Mouse (Mus musculus) megakaryocyte, adult 5-6 weeks (primary cell): ENCODE results near the gene Utp11. TPM values are rescaled to one million over a fixed set of nuclear protein-coding genes. Genes with fewer than 3 reads are reported as not detected.
"Not testable (repeated sequence)": the region's sequence is repeated elsewhere in the genome, so short reads cannot be mapped to it uniquely, and the experiment has no call there.

Experiments used
- ATAC-seq: 2 replicates; pipeline ENCODE4 v1.8.0; 2016; ENCODE audit warnings: mild to moderate bottlenecking, inconsistent platforms; ENCODE audit not compliant: poor library complexity, severe bottlenecking
- total RNA-seq, 2 experiments: library from RNA; stranded (forward) in 1 of 2; stranded (reverse) in 1 of 2; fragments of 153-499, 151-499 nt in 1 of 2; fragments of 221-1000, 200-1000 nt in 1 of 2; gene quantifications; 2 replicates each; pipeline versions ENCODE4 v1.2.3 to v1.2.4; 2015 to 2017

Gene Utp11
- 39.3 and 42.0 TPM in 2 replicates for total RNA-seq (2015)
- 34.1 and 39.4 TPM in 2 replicates for total RNA-seq (2017)

DNA sequence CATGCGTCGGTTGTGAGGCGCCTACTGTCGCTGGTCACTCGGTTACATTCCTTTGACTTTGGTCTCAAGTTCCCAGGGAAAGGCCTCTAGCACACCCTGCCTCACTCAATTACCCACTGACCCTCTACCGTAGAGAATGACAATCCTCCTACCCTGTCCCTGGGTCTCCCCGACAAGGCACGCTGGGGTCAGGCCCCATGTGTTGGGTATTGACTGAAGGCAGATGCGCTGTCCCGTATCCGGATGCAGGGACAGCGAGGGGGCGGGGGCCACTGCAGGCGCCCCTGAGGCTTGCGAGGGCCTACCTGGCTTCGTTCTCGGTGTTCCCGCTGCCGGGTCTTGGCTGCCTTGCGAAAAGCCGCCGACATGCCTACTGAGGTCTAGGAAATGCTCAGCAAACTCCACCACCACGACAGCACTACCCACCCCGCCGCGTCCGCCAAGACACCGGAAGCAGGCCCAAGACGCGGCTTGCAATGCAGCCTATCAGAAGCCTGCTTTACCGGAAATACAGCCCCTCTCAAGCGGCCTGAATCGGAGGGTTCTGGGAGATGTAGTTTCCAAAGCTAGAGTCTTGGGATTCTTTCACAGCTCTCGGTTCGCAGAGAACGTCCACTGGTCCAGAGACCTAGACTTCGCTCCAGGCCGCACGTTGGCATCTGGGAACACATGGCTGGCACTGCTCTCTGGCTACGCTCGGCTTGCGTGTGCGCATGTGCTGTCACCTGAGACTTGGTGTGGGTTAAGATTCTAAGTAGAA, at the start of gene Utp11:
TSS of gene Utp11 (minus strand) at position 466 of the 760 bp plus-strand sequence.
- peak; percentile 93 for ATAC-seq

DNA sequence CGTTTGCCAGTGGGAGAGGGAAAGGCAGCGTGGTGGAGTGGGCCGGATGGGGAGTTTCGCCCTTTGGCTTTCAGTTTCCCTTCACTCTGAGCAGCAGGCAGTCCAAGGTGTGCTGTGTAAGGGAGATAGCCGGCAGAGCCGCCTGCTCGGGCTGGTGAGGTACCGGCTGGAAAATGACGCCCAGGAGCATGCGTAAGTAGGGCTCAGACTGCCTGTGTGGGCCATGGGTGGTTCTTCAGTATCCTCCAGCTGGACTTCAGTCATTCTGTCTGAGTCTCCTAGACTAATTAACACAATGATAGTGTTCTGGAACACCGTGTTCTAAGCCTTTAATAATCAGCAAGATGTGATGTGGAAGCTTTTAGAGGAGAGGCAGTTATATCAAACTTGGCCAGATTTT, 49.4 kb upstream of the Utp11 start:
- ATAC-seq = no peak

DNA sequence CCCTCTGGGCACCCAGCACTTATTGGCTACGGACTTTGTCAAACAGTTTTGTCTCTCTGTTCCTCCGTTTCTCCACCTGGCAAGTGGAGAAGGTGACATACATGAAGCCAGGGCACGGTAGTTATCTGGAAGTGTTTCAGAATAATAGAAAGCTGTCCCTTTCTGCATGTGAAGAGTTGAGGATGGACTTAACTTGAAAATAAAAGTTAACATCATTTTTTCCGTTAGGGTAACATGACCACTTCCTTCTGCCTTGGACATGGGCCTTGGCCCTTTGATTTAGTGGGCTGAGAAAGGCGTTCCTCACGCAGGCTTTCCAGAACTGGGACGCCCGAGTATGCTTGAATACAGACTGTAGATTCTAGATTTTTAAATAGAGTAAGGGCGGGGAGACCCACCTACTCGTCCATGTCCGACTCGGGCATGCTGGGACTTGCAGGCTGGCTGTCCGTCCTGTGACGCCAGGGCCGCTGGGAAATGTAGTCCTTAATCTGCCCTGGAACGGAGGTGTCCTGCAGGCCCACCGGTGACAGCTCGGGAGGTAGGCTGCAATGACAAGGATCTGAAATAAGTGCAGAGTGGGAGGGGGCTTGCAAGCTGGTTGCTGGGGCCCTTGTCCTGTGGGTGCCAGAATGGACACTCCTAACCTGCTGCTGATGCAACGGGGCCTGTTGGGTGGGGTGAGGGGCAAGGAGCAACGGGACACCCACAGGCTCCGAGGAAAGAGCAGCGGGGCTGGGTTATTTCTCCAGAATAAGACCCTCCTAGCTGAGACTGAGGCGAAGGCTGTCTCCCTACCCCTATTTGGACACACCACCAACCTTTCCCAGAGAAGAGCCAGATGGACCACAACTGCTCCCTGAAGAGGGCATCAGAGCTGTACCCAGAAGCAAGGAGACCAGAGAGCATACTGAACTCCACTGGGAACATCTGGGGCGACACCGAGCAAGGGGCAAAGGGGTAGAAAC, 48.3 kb upstream of the Utp11 start, which contains the start of gene Inpp5b:
TSS of gene Inpp5b (plus strand) at position 475 of the 968 bp plus-strand sequence.
- peak; percentile 98 for ATAC-seq

- ATAC-seq = no peak
Observed at GRCm38 (mm10) chr4:124738783-124739182, 45.4 kb upstream of the Utp11 start.

DNA sequence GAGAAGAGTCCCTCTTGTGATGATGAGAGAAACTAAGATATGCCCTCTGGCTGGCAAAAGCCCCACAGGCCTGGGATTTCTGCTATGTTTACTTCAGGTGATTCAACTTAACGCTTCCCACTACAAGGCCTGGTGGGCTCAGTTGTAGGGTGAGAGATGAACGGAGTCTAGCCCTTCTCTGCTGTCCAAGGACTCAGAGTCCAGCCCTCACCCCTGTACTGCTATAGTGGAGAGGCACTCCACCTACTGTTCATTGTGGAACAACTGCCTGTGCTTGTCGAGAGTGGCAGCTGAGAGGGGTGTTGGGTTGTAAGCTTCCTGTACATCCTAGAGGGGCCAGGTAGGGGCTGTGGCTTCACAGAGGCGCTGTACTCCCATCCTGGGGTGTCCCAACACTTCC, 44.6 kb upstream of the Utp11 start:
- no peak for ATAC-seq

GRCm38 (mm10) chr4:124737486-124737885, 44.1 kb upstream of the Utp11 start:
- ATAC-seq = no peak

- no peak for ATAC-seq
Observed at GRCm38 (mm10) chr4:124736952-124737351, 43.6 kb upstream of the Utp11 start.

- ATAC-seq = no peak
Observed at GRCm38 (mm10) chr4:124726121-124726520, 32.7 kb upstream of the Utp11 start.

DNA sequence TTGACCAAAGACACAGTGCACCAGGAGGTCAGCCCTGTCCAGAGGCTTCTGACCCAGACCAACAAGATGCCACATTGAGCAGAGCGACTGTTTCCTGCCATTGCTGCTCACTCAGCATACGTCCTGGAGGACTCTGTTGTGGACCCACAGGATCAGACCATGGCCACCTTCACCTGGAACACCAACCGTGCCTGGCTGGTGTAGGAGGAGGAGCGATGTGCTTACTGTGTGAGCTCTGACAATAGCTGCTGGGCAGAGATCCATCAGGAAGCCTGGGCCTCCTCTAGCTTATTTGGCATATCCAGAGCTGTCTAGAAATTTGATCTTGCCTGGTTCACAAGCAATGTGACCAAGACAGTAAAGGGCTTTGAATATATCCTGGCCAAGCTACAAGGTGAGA, 25.7 kb upstream of the Utp11 start:
- no peak for ATAC-seq

DNA sequence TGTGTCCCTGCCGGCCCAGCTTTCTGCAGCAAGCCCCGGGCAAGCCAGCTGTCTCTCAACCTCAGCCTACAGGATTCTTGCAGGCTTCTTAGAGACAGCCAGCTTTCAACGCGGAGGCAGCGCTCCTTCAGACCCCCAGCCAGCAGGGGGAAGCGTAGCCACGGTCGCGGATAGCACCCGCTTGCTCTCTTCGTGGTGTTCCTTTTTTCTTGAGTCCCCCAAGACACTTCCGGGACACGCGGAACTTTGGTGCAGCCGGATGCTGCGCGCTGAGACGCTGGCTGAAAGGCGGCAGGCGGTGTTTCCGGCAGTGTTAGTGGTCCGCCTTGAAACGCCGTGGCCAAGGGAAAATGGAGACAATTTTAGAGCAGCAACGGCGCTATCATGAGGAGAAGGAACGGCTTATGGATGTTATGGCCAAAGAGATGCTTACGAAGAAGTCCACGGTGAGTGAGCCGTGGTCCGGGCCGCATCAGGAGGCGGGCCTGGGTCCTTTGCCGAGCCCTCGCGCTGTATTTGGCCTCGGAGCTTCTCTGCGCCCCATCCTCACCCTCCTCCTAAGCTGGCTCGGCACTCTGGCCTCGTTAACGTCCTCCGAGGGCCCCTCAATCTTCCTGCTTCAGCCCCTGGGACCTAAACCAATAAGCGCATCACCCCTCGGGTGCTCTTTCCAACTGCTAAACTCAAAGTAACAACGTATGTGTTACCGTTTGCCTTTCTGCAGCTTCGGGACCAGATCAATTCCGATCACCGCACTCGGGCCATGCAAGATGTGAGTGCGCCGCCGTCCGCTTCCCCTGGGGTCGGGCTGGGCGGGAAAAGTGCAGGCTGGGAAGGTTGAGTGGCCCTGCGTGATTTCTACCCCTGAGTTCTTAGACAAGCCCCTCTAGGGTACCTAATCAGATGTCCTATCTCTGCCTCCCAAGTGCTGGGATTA, 21.4 kb upstream of the Utp11 start, which contains the start of gene Sf3a3:
TSS of gene Sf3a3 (plus strand) at position 232 of the 937 bp plus-strand sequence.
- peak; percentile 94 for ATAC-seq

DNA sequence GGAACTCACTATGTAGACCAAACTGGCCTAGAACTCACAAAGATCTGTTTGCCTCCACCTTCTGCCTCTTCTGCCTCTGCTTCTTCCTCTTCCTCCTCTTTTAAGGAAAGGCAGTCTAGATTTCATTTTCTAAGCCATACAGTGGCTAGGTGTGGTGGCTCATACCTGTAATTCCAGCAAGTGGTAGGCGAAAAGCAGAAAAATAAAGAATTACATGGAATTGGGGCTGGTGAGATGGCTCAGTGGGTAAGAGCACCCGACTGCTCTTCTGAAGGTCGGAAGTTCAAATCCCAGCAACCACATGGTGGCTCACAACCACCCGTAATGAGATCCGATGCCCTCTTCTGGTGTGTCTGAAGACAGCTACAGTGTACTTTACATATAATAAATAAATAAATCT, 20.4 kb upstream of the Utp11 start:
- not testable (repeated sequence) for ATAC-seq

DNA sequence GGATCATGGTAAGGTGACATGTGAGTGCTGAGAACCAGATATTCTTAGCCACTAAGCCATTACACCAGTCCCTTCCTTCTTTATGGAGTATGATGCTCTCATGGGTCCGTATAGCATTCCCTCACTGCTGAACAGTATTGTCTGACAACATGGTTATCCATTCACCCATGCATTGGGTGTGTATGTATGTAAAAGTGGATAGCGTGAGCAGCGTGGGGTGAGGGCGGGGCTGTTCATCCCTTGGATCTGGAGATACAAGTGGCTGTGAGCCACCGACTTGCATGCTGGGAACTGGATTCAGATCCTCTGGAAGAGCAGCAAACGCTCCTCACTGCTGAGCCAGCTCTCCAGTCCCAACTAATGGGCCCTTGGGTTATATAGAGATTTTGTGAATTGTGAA, 19.2 kb upstream of the Utp11 start:
- no peak for ATAC-seq

DNA sequence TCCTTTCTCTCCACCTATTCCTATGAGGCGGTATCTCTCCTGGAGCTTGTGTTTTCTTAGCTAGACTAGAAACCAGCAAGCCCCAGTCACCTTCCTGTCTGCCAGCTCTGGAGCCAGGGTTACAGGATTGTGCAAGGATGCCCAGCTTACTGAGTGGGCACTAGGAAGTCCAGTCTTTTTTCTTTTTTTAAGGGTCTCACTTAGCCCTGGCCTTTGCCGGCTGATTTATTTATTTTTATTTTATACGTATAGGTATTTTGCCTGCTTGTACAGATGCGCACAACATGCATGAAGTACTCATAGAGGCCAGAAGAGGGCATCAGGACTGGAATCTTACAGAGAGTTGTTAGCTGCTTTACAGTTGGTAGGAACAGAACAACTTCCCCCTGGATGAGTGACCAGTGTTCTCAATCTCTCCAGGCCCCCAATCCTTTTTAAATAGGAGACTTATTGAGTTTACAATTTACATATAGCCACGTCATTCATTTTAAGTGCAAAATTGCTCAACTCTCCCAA, 17.4 kb upstream of the Utp11 start:
- ATAC-seq = peak; percentile 30; the same call in 1 of the 2 replicates

DNA sequence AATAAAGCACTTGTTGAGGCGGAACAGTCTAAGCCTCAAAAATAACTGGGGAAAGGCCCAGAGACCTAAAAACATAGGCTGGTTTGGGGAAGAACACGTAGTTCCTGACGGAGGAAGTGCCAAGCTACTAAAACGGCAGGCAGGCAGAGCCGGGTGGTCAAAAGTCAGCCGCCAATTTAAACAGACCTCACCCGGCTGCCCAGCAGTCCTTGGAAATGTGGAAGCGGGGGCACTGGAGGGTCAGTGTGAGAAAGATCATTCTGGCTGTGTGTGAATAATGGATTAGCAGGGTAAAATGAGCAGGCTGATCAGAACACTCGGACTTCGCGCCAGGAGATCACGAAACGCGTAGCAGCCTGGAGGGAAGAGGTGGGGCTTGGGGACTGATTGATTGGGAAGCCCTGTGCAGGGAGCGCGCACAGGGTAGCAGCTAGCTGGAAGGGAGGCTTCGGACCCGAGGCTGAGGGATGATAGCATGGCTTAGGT, 16.6 kb upstream of the Utp11 start:
- 0 out of 2 replicates have a peak, but pooled peaks have one; percentile 8 for ATAC-seq

- peak; percentile 75 for ATAC-seq
Observed at GRCm38 (mm10) chr4:124708518-124709477, 15.4 kb upstream of the Utp11 start.

DNA sequence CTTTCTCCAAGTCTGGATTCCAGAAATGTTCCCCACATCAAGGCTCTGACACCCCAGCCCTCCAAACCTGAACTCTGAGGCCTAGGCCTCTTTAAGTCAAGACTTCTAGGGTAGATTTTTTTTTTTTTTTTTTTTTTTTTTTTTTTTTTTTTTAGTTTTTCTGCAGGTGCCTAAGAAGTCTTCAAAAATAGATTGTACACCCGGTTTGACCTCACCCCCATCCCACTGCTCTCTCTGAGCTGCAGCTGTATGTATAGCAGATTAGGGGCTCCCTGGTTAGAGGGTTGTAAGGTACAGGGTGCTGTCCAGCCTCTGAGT, 14.8 kb upstream of the Utp11 start:
- not testable (repeated sequence) for ATAC-seq

DNA sequence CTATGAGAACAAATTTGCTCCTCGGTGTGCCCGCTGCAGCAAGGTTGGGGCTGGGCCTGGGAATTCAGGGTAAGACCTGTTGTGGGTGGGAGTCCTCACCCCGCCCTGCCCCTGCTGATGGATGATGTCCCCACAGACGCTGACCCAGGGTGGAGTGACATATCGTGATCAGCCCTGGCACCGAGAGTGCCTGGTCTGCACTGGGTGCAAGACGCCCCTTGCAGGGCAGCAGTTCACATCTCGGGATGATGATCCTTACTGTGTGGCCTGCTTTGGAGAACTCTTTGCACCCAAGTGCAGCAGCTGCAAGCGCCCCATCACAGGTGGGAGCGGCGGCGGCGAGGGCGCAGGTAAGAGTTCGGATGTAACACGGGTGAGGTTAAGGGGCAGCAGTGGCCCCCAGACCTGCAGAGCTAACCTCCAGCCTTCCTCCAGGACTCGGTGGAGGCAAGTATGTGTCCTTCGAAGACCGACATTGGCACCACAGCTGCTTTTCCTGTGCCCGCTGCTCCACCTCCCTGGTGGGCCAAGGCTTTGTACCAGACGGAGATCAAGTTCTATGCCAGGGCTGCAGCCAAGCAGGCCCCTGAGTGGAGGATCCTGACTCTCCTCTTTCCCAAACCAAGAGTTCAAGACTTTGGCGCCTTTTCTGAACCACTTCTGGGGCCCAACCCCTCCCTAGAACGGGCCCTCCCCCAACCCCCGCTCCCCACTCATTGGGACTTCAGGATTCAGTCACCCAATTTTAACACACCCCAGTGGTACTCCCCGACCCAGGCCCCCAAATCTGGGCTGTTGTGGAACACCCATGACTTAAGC, 14.2 kb upstream of the Utp11 start:
- not testable (repeated sequence) for ATAC-seq

DNA sequence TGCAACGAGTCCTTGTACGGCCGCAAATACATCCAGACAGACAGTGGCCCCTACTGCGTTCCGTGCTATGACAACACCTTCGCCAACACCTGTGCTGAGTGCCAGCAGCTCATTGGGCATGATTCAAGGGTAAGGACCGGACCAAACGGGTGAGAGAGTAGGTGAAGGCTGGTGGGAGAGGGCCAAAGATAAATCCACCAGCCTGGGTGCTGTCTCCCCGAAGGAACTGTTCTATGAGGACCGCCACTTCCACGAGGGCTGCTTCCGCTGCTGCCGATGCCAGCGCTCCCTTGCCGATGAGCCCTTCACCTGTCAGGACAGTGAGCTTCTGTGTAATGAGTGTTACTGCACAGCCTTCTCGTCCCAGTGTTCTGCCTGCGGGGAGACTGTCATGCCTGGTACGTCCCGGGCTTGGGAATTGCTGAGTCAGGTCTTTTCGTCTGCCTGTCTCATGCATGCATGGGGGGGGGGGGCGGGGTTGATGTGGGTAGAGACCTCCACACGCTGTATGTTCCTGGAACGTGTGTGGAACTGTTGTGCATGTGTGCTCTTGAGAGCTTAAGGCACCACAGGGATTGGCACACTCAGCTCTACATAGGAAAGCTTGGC, 12.4 kb upstream of the Utp11 start:
- no peak for ATAC-seq
